Mouse (Mus musculus) stomach, embryonic 15.5 days (tissue): ENCODE measurements around the gene Amtn. TPM values are rescaled to one million over a fixed set of nuclear protein-coding genes. Genes with fewer than 3 reads are reported as not detected.
"Not testable (repeated sequence)": the region's sequence is repeated elsewhere in the genome, so short reads cannot be mapped to it uniquely, and the experiment has no call there.

Experiments used
- ATAC-seq: fragments of 200-750 bp; cut with Nextera tagmentation; 2 replicates; pipeline ENCODE4 v1.8.0; 2017; ENCODE audit warnings: low read depth, moderate number of reproducible peaks, moderate TSS enrichment; ENCODE audit not compliant: insufficient read depth, low FRiP score
- H3K27ac ChIP-seq: fragments of 300-500 bp; sonication (generic); 2 replicates; pipeline ENCODE4 v1.5.1; 2015; ENCODE audit warnings: mild to moderate bottlenecking, inconsistent platforms
- H3K27me3 ChIP-seq: fragments of 300-500 bp; sonication (generic); replicated peaks from 2 replicates; pipeline ENCODE4 v1.6.1; 2015; ENCODE audit warnings: inconsistent platforms
- H3K36me3 ChIP-seq: fragments of 300-500 bp; sonication (generic); 2 replicates; pipeline ENCODE4 v1.6.1; 2015; ENCODE audit warnings: inconsistent platforms
- H3K4me1 ChIP-seq: fragments of 300-500 bp; sonication (generic); 2 replicates; pipeline ENCODE4 v1.6.1; 2015; ENCODE audit warnings: inconsistent platforms
- H3K4me2 ChIP-seq: fragments of 300-500 bp; sonication (generic); 2 replicates; pipeline ENCODE4 v1.6.1; 2015; ENCODE audit warnings: mild to moderate bottlenecking, inconsistent platforms
- H3K4me3 ChIP-seq: fragments of 300-500 bp; sonication (generic); replicated peaks from 2 replicates; pipeline ENCODE4 v1.5.1; 2015; ENCODE audit warnings: inconsistent platforms
- H3K9ac ChIP-seq: fragments of 300-500 bp; sonication (generic); 2 replicates; pipeline ENCODE4 v1.6.1; 2015; ENCODE audit warnings: inconsistent platforms
- H3K9me3 ChIP-seq: fragments of 300-500 bp; sonication (generic); 2 replicates; pipeline ENCODE4 v1.6.1; 2016; ENCODE audit warnings: inconsistent platforms
- WGBS: fragments of 180-500 bp; shearing (Covaris S2); methylation state at CpG from one replicate; pipeline ENCODE4 v1.1.7; 2015; 5-methylcytosine and 5-hydroxymethylcytosine counted together
- polyA plus RNA-seq: library from polyadenylated mRNA; unstranded; fragments of >200 nt; fragmentation: Nextera tagmentation; extraction: Ambion mirVana; gene quantifications from 2 replicates; pipeline ENCODE4 v1.2.1, GENCODE M21; 2015

Amtn gene
- not detected in 2 replicates for polyA plus RNA-seq

- WGBS: 70% methylated on average over 4 of the region's 4 CpGs
- ATAC-seq: no peak
- Histone ChIP-seq H3K27me3 (no peaks in the 10 kb centered on the region), H3K9me3 (no peaks in the 10 kb centered on the region), H3K4me1 (no peaks in the 10 kb centered on the region), H3K4me3 (no peak within 1 kb of the TSS), H3K36me3 (no peaks in the 10 kb centered on the region), H3K4me2 (no peak within 1 kb of the TSS), H3K9ac (no peak within 1 kb of the TSS), H3K27ac (no peak within 1 kb of the TSS)
Measured at GRCm38 (mm10) chr5:88375808-88376207, at the start of gene Amtn. Amtn (plus strand) TSS chr5:88376108.

DNA sequence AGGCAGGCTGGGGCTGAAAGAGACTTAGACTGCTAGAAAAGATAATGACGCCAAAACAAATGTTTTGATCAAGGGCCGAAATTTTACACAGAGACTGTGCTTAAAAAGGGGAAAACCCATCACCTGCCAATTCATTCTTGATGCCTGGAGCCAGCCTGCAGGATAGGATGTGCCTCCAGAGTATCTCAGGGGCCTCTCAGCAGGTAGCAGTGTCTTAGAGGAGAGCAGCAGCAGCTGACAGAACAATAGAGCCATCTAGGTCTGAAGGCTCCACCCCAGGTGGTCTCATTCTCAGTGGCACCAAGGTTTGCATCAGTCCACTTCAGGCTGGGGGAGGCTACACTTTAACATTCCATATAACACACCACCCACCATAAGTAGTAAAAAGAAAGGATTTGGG is 27.4 kb upstream of the Amtn start:
- not testable (repeated sequence) for ATAC-seq, H3K4me1 ChIP-seq, H3K27ac ChIP-seq, H3K9ac ChIP-seq, H3K36me3 ChIP-seq, H3K27me3 ChIP-seq, H3K4me3 ChIP-seq, H3K9me3 ChIP-seq, H3K4me2 ChIP-seq
- WGBS: 60% methylated on average over 2 of the region's 2 CpGs

DNA sequence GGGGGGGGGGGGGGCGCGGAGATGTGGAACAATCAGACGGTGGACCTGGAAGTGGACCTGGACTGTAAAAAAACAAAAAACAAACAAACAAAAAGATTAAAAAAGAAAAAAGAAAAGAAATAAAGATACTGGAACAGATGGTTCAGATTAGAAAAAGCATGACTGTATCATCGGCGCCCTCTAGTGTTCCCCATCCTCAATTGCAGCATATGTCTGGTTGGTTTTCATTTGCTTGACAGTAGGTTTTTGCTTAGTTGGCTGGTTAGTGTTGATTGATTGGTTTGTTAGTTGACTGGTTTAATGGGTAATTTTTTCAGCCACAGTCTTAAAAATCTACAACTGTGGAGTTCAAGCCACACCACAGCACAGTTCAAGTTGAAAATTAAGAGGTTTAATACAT is 11.1 kb upstream of the Amtn start:
- Histone ChIP-seq H3K27ac (no peak overlapping the region), H3K9ac (no peak overlapping the region), H3K9me3 (no peaks in the 10 kb centered on the region), H3K27me3 (no peaks in the 10 kb centered on the region), H3K4me3 (no peak overlapping the region), H3K4me2 (no peak overlapping the region), H3K4me1 (no peaks in the 10 kb centered on the region), H3K36me3 (no peaks in the 10 kb centered on the region)
- 1% methylated on average over 5 of the region's 5 CpGs for WGBS
- no peak for ATAC-seq

DNA sequence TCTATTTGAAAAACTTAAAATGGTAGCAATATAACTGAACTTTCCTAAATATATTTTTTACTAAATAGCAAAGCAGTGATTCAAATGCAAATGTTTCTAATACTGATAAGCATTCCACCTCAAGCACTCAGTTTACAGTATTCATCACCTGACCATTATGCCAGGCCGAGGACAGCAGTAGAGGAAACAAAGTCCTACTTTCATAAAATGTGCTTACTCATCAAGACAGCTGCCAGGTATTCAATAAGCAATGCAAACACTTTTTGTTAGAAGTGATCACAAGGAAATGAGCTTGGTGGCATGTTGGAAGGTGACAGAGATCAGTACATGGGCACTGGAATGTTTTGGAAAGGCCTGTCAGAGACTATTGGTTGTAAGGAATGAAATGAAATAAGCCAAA is 9.0 kb upstream of the Amtn start:
- no peaks in the 10 kb centered on the region for H3K27me3 ChIP-seq
- no peaks in the 10 kb centered on the region for H3K4me1 ChIP-seq
- H3K9ac ChIP-seq: no peak overlapping the region
- H3K36me3 ChIP-seq: no peaks in the 10 kb centered on the region
- H3K9me3 ChIP-seq: no peaks in the 10 kb centered on the region
- 56% methylated on average over 1 of the region's 1 CpGs for WGBS
- H3K27ac ChIP-seq: no peak overlapping the region
- H3K4me3 ChIP-seq: no peak overlapping the region
- no peak overlapping the region for H3K4me2 ChIP-seq
- no peak for ATAC-seq

DNA sequence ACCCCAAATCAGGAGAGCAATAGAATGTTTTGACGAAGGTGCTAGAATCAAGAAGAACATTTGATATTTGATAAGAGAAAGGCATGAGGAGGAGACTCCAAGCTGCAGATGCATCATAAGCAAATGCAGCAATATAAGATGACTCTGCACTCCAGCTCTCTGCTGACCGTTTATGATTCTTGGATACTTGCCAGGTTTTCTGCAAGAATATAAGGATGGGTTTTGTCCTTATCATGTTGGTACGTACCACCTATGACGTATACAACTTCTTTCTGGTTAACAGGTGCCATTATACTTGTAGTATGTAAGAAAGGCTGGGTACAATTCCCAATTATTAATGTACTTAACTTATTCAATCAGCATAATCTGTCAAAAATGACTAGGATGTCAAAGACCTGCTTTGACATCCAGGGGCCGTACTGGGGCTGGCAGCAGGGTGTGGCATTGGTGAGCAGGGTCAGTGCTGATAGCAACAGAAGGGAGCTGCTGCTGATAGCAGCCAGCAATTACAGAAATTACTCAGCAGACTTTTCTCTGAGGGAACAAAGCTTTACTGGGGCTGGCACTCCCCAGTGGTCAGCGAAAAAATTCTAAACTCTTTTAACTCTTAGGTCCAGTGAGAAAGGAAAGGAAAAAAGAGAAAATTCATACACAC is 5.2 kb upstream of the Amtn start:
- Histone ChIP-seq H3K9ac (no peak overlapping the region), H3K36me3 (no peaks in the 10 kb centered on the region), H3K4me2 (no peak overlapping the region), H3K4me3 (no peak overlapping the region), H3K27ac (no peak overlapping the region), H3K9me3 (no peaks in the 10 kb centered on the region), H3K4me1 (no peaks in the 10 kb centered on the region), H3K27me3 (no peaks in the 10 kb centered on the region)
- ATAC-seq: 0 out of 2 replicates have a peak, but pooled peaks have one; percentile 43
- WGBS: 50% methylated on average over 6 of the region's 6 CpGs

DNA sequence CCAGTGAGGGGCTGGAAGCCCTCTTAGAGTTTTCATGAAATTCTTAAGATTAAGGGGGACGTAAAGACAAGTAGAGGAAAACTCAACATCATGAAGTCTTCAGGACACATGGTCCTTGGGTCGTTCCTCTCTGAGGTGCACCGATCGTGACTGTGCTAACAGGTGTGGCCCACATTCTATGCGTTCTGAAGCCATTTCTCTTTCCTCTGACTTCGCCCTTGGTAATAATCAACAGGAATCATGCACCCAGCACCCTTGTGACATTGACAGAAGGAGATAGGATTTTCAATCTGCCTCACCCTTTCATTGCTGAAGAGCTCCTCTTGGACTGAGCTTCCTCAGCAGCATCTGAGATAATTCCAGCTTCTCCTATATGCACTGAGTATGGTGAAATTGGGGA is 3.3 kb upstream of the Amtn start:
- 75% methylated on average over 6 of the region's 6 CpGs for WGBS
- Histone ChIP-seq H3K36me3 (no peaks in the 10 kb centered on the region), H3K4me2 (no peak overlapping the region), H3K27ac (no peak overlapping the region), H3K9ac (no peak overlapping the region), H3K27me3 (no peaks in the 10 kb centered on the region), H3K4me3 (no peak overlapping the region), H3K4me1 (no peaks in the 10 kb centered on the region), H3K9me3 (no peaks in the 10 kb centered on the region)
- ATAC-seq: no peak

DNA sequence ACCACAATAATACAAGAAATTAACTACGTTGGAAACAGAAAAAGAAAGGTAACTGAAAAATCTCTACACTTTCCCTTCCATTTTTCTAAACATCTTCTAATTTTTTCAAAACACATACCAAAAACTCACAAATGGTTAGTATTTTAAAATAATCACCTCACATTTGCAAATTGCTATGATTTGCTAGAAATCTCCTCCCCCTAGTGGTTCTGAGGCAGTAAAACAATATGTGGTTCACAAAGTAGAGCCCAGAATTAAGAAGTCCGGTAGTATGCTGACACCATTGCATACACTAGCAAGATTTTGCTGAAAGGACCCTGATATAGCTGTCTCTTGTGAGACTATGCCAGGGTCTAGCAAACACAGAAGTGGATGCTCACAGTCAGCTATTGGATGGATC is 16.1 kb downstream of the Amtn start:
- ATAC-seq, H3K36me3 ChIP-seq: not testable (repeated sequence)
- WGBS: 80% methylated on average over 2 of the region's 2 CpGs

GRCm38 (mm10) chr5:88398581-88398980 is 22.7 kb downstream of the Amtn start:
- Histone ChIP-seq H3K36me3 (no peaks in the 10 kb centered on the region), H3K9ac (no peak overlapping the region), H3K9me3 (no peaks in the 10 kb centered on the region), H3K27me3 (no peaks in the 10 kb centered on the region), H3K4me2 (no peak overlapping the region), H3K4me1 (no peaks in the 10 kb centered on the region), H3K4me3 (no peak overlapping the region), H3K27ac (no peak overlapping the region)
- WGBS: 66% methylated on average over 5 of the region's 5 CpGs
- ATAC-seq: no peak

More for the DNA sequence above, 16.1 kb downstream of the Amtn start:
- H3K4me1 ChIP-seq, H3K27ac ChIP-seq, H3K4me3 ChIP-seq, H3K27me3 ChIP-seq, H3K9me3 ChIP-seq, H3K9ac ChIP-seq, H3K4me2 ChIP-seq: not testable (repeated sequence)

GRCm38 (mm10) chr5:88399849-88400248 is 23.9 kb downstream of the Amtn start:
- Histone ChIP-seq H3K4me2 (no peak overlapping the region), H3K9me3 (no peaks in the 10 kb centered on the region), H3K4me3 (no peak overlapping the region), H3K27me3 (no peaks in the 10 kb centered on the region), H3K9ac (no peak overlapping the region), H3K36me3 (no peaks in the 10 kb centered on the region), H3K27ac (no peak overlapping the region), H3K4me1 (no peaks in the 10 kb centered on the region)
- 6% methylated on average over 6 of the region's 6 CpGs for WGBS
- ATAC-seq: no peak

DNA sequence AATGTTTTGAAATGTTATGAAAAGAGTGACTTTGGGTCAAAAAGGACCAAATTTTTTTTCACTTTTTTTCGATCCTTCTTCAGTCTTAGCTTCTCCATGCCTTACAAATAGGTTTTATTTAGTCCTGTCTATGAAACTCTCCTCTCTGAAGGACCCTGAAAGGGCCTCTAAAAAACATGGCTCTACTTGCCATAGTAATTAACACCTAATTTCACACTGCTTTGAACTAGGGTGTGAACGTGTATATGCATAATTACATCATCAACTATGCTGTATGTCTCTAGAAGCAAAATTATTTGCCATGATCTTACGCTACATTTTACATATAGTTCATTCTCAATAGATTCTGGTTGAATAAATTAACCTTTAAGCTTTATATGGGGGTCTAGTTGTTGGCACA is 25.6 kb downstream of the Amtn start:
- H3K27me3 ChIP-seq: no peaks in the 10 kb centered on the region
- ATAC-seq: no peak
- no peak overlapping the region for H3K4me2 ChIP-seq
- H3K27ac ChIP-seq: no peak overlapping the region
- no peak overlapping the region for H3K9ac ChIP-seq
- 73% methylated on average over 3 of the region's 3 CpGs for WGBS
- no peak overlapping the region for H3K4me3 ChIP-seq
- no peaks in the 10 kb centered on the region for H3K36me3 ChIP-seq
- H3K4me1 ChIP-seq: no peaks in the 10 kb centered on the region
- no peaks in the 10 kb centered on the region for H3K9me3 ChIP-seq

- no peak overlapping the region for H3K27ac ChIP-seq
- 83% methylated on average over 8 of the region's 8 CpGs for WGBS
- H3K4me3 ChIP-seq: no peak overlapping the region
- H3K4me2 ChIP-seq: no peak overlapping the region
- H3K36me3 ChIP-seq: no peaks in the 10 kb centered on the region
- no peaks in the 10 kb centered on the region for H3K4me1 ChIP-seq
- no peaks in the 10 kb centered on the region for H3K27me3 ChIP-seq
- H3K9ac ChIP-seq: no peak overlapping the region
- H3K9me3 ChIP-seq: no peaks in the 10 kb centered on the region
- ATAC-seq: no peak
Measured at GRCm38 (mm10) chr5:88420319-88421065, 44.6 kb downstream of the Amtn start.

- ATAC-seq, H3K9me3 ChIP-seq, H3K4me3 ChIP-seq, H3K27ac ChIP-seq, H3K4me2 ChIP-seq, H3K4me1 ChIP-seq, H3K9ac ChIP-seq, H3K36me3 ChIP-seq, H3K27me3 ChIP-seq: not testable (repeated sequence)
- WGBS: 71% methylated on average over 2 of the region's 2 CpGs
Measured at GRCm38 (mm10) chr5:88424892-88425291, 49.0 kb downstream of the Amtn start.
